Mouse (Mus musculus) heart, postnatal 36 days (tissue): ENCODE data around the gene Rest. TPM values are rescaled to one million over a fixed set of nuclear protein-coding genes. Genes with fewer than 3 reads are reported as not detected.

Source experiments
- DNase-seq, 2 experiments: peaks; one replicate each; pipeline ENCODE4 v3.0.0; 2021 to 2022
- intact Hi-C: fragments of 180-260 bp; cut with DNase I; formaldehyde crosslinking; loops from one replicate; pipeline ENCODE4 v1.15.1; 2025
- total RNA-seq, 2 experiments: library from RNA; stranded (reverse); gene quantifications; 2 replicates each; pipeline ENCODE4 v1.2.3; 2021

Rest gene
- total RNA-seq, 2 experiments from 2014 or later: 14.8 to 16.5 TPM

DNA sequence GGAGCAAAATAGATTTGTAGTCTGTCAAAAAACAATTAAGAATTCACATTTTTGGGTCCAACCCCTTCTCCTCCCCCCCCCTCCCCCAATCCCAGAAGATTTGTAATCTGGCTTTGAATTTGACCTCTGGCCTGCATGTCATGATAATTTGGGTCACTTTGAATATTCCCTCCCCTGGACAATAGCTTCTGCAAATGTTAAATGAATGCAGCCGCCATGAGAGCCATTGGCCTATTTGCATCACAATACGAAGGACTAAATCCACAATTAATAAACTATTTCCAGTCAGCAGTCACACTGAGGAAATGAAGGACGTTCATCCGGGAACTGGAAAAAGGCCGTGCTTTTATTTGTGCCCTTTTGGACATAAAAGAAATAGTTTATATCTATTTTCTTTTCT is 3.2 kb upstream of the Rest start:
- no peak for DNase-seq
- intact Hi-C loops: no loop called here

DNA sequence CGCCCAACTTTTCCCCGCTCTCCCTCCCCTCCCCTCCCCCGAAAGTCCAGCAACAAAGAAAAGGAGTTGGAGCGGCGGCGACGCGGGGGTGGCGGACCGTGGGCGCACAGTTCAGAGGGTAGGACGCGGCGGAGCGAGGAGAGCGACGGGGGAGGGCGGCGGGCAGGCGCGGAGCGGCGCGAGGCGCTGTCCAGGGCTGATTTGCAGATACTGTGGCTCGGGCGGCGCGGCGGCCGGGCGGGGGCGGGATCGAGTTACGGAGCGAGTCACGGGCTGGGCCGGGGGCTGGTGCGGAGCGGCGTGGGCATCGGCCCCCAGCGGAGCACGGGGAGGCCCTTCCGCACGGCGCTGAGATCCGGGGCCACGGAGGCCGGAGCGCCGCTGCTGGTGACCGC is 377 bp downstream of the Rest start:
- intact Hi-C loops: loop anchor here (2.0 kb wide), 1 partner anchor 43 kb away; no protein-coding TSS in a partner anchor
- peak; percentile 68 to 77 for DNase-seq

DNA sequence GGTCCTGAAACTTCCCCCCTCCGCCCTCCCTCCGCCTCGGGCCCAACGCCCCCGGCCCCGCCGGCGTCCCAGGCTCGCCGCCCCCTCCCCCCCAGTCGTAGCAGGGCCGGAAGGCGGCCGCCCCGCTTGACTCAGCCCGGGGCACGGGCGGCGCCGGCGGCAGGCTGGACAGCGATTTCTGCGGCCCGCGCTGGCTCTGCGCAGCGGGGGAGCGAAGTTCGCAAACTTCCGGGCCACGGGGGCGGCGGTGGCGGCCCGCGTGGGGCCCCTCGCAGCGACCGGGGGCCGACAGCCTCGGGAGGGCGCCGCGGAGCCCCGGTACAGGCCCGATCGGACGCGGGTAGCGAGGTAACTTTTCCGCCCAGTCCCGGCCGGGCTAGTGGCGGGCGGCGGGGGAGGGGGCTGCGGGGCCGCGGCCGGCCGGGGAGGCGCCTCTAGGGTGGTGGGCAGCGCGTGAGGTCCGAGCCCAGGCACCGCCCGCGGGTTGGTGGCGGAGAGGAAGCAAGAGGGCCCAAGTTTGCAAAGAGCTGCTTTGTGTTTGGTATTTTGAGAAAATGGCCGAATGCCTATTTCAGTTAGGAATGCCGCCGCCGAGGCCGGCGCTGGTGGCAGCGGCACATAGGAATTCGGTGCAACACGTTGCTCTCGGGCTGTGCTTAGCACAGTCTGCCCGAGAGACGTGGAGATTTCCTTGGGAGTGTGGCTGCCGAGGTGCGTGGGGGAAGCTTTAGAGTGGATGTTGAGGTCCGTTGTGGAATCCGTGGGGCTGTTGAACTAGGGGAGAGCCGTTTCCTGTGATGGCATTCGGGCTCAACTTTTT is 985 bp downstream of the Rest start:
- DNase-seq: peak; percentile 53 to 70
- intact Hi-C loops: loop anchor here (2.0 kb wide), 1 partner anchor 43 kb away; no protein-coding TSS in a partner anchor

GRCm38 (mm10) chr5:77266886-77267401 is 1.7 kb downstream of the Rest start:
- no peak for DNase-seq
- intact Hi-C loops: loop anchor here (2.0 kb wide), 1 partner anchor 42 kb away; no protein-coding TSS in a partner anchor

- intact Hi-C loops: loop anchor here (2.0 kb wide), 1 partner anchor 41 kb away; no protein-coding TSS in a partner anchor
- no peak for DNase-seq
Observed at GRCm38 (mm10) chr5:77267441-77267840, 2.1 kb downstream of the Rest start.

DNA sequence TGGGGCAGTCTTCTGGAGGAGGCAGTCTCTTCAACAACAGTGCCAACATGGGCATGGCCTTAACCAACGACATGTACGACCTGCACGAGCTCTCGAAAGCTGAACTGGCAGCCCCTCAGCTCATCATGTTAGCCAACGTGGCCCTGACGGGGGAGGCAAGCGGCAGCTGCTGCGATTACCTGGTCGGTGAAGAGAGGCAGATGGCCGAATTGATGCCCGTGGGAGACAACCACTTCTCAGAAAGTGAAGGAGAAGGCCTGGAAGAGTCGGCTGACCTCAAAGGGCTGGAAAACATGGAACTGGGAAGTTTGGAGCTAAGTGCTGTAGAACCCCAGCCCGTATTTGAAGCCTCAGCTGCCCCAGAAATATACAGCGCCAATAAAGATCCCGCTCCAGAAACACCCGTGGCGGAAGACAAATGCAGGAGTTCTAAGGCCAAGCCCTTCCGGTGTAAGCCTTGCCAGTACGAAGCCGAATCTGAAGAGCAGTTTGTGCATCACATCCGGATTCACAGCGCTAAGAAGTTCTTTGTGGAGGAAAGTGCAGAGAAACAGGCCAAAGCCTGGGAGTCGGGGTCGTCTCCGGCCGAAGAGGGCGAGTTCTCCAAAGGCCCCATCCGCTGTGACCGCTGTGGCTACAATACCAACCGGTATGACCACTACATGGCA is 2.8 kb downstream of the Rest start:
- DNase-seq: no peak
- intact Hi-C loops: loop anchor here (2.0 kb wide), 1 partner anchor 41 kb away; no protein-coding TSS in a partner anchor

GRCm38 (mm10) chr5:77269399-77269798 is 4.1 kb downstream of the Rest start:
- intact Hi-C loops: no loop called here
- no peak for DNase-seq

- DNase-seq: no peak
- intact Hi-C loops: no loop called here
Observed at GRCm38 (mm10) chr5:77273151-77273550, 7.9 kb downstream of the Rest start.

DNA sequence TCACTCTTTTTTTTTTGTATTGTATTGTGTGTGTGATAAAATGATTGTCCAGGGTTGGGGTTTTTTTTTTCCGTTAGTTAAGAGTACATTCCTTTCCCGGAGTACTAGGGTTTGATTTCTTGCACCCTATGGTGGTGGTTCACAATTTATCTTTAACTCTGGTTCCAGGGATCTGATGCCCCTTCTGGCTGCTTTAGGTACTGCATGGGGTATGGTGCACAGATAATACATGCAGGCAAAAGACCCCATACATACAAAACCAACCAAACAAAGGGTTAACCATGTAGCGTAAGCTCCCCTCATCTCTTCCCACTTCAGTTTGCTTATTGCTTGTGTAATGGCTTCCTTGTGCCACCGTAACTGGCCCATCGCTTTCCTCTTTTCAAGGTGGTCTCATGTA is 10.7 kb downstream of the Rest start:
- intact Hi-C loops: no loop called here
- peak; percentile 15 to 62 for DNase-seq

DNA sequence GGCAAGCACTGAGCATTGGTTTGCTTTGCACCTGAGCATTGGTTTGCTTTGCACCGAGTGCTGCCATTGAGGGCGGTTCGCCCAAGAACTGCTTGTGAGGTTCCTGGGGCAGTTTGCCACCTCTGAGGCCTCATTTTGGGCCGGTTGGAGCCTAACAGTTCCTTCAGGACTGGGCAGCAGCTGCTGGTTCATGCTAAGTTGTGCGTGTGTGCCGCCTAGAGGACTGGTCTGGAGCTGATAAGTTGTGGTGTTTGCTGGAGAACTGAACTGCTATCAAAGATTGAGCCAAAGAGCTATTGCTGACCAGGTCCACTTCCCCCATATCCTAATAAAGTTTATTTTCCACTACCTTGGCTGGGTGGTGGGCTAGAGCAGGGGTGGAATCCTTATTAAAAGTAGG is 11.9 kb downstream of the Rest start:
- intact Hi-C loops: no loop called here
- DNase-seq: no peak

GRCm38 (mm10) chr5:77281518-77282174 is 16.4 kb downstream of the Rest start:
- intact Hi-C loops: no loop called here
- DNase-seq: no peak

- intact Hi-C loops: no loop called here
- DNase-seq: no peak
Observed at GRCm38 (mm10) chr5:77282242-77282641, 17.0 kb downstream of the Rest start.

GRCm38 (mm10) chr5:77285685-77286084 is 20.4 kb downstream of the Rest start:
- intact Hi-C loops: no loop called here

GRCm38 (mm10) chr5:77286904-77287303 is 21.6 kb downstream of the Rest start:
- DNase-seq: no peak
- intact Hi-C loops: no loop called here

More at GRCm38 (mm10) chr5:77285685-77286084, 20.4 kb downstream of the Rest start:
- DNase-seq: no peak

GRCm38 (mm10) chr5:77287901-77288300 is 22.6 kb downstream of the Rest start:
- intact Hi-C loops: no loop called here

GRCm38 (mm10) chr5:77289686-77290085 is 24.4 kb downstream of the Rest start:
- no peak for DNase-seq
- intact Hi-C loops: no loop called here

More at GRCm38 (mm10) chr5:77287901-77288300, 22.6 kb downstream of the Rest start:
- no peak for DNase-seq

DNA sequence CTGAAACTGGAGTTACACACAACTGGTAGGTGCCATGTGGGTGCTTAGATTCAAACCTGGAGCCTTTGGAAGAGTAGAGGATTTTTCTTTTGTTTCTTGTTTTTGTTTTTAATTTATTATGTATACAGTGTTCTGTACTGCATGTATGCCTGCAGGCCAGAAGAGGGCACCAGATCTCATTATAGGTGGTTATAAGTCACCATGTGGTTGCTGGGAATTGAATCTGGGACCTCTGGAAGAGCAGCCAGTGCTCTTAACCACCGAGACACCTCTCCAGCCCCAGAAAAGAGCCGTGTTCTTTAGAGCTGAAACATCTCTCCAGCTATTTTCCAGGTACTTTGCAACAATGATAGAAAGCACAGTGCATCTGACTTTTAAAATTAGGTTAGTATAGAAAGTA is 25.3 kb downstream of the Rest start:
- no peak for DNase-seq
- intact Hi-C loops: no loop called here

GRCm38 (mm10) chr5:77292803-77293522 is 27.7 kb downstream of the Rest start:
- DNase-seq: no peak
- intact Hi-C loops: no loop called here

DNA sequence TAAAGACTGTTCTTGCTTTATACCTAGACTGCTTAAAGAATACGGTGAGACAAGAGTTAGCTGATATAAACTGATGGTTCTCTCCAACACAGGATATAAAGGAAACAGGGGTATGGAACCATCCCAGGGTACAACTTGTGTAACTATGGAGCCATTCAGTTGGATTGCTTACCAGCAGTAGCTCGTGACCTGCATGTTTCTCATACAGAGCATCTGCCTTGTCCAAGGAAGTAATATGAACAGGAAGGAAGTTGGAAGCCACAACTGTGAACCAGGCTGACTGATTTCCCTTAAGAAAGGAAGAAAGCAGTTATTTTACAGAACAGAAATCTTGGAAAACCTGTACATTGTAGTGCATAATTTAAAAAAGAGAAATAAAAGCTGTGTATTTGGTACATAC is 34.2 kb downstream of the Rest start:
- DNase-seq: no peak
- intact Hi-C loops: no loop called here

DNA sequence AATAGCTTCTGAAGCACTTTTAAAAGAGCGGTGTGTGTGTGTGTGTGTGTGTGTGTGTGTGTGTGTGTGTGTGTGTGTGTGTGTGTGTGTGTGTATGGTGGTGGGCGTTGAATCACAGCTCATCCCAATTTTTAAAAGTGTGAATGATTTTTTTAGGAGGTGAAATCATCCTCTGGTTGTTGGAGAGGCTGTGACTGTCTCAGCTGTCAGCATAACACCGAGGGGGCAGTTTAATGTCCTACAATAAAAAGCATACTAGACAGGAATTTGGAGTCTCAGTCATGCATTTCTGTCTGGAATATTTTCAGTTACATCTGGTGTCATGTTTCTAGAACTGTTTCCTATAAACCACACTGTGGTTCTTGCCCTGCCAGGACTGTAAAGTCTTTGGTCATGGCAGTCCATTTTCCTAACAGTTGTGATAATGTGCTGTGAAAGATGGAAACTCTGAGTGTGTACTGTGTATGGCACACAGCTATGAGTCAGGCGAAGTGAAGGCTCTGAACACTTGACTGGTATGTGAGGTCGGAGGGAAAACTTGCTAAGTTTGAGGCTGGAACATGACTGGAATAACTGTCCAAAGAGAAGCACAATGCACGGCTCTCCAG is 36.1 kb downstream of the Rest start:
- intact Hi-C loops: no loop called here
- no peak for DNase-seq
